Mouse (Mus musculus) myocyte (in vitro differentiated cells): Measurements from ENCODE around the gene E2f3. TPM values are rescaled to one million over a fixed set of nuclear protein-coding genes. Genes with fewer than 3 reads are reported as not detected.

ENCODE experiments used
- H3K27me3 ChIP-seq: one replicate; pipeline ENCODE4 v1.6.1; 2011; ENCODE audit not compliant: control insufficient read depth, insufficient read depth, insufficient read length
- H3K36me3 ChIP-seq: one replicate; pipeline ENCODE4 v1.6.1; 2011; ENCODE audit not compliant: control insufficient read depth, insufficient read depth
- H3K4me2 ChIP-seq: one replicate; pipeline ENCODE4 v1.6.1; 2011; ENCODE audit warnings: low read depth, control low read depth
- H3K4me3 ChIP-seq: one replicate; pipeline ENCODE4 v1.5.1; 2011; ENCODE audit warnings: mild to moderate bottlenecking, control low read depth, moderate library complexity
- H3K79me2 ChIP-seq: one replicate; pipeline ENCODE4 v1.6.1; 2011; ENCODE audit not compliant: control insufficient read depth, insufficient read depth
- H3ac ChIP-seq: one replicate; pipeline ENCODE4 v1.6.1; 2011; ENCODE audit not compliant: control insufficient read depth, insufficient read length
- CEBPB ChIP-seq: IDR thresholded peaks from 2 replicates; pipeline ENCODE4 v1.6.1; 2011; ENCODE audit warnings: mild to moderate bottlenecking, moderate library complexity; ENCODE audit not compliant: poor library complexity, insufficient read depth, severe bottlenecking
- E2F4 ChIP-seq: IDR thresholded peaks from one replicate; pipeline ENCODE4 v1.6.1; 2011; ENCODE audit warnings: mild to moderate bottlenecking, control low read depth, moderate library complexity; ENCODE audit not compliant: insufficient read depth
- MAX ChIP-seq: IDR thresholded peaks from one replicate; pipeline ENCODE4 v1.6.1; 2011; ENCODE audit warnings: low read depth, mild to moderate bottlenecking, control low read depth
- MYOD1 ChIP-seq, 3 experiments: IDR thresholded peaks; one replicate each; pipeline ENCODE4 v1.6.1; 2011; ENCODE audit warnings: control low read depth in 2 of 3, low read depth in 2 of 3, mild to moderate bottlenecking in 2 of 3, moderate library complexity in 1 of 3; ENCODE audit not compliant: insufficient read length in 2 of 3, control insufficient read depth in 1 of 3
- MYOG ChIP-seq, 3 experiments: IDR thresholded peaks; one replicate each; pipeline ENCODE4 v1.6.1; 2011; ENCODE audit warnings: control low read depth in 2 of 3, low read depth in 2 of 3, mild to moderate bottlenecking in 2 of 3; ENCODE audit not compliant: insufficient read length in 2 of 3, control insufficient read depth in 1 of 3, insufficient read depth in 1 of 3
- POLR2A ChIP-seq: IDR thresholded peaks from one replicate; pipeline ENCODE4 v1.6.1; 2011; ENCODE audit warnings: low read depth, mild to moderate bottlenecking, control low read depth, moderate library complexity; ENCODE audit not compliant: insufficient read length
- POLR2AphosphoS2 ChIP-seq: IDR thresholded peaks from one replicate; pipeline ENCODE4 v1.6.1; 2011; ENCODE audit warnings: low read depth, control low read depth; ENCODE audit not compliant: insufficient read length
- REST ChIP-seq: IDR thresholded peaks from one replicate; pipeline ENCODE4 v1.6.1; 2011; ENCODE audit warnings: mild to moderate bottlenecking, control low read depth, moderate library complexity; ENCODE audit not compliant: insufficient read depth, insufficient read length
- SRF ChIP-seq: IDR thresholded peaks from one replicate; pipeline ENCODE4 v1.6.1; 2011; ENCODE audit warnings: low read depth; ENCODE audit not compliant: control insufficient read depth, insufficient read length
- TCF12 ChIP-seq: IDR thresholded peaks from one replicate; pipeline ENCODE4 v1.6.1; 2011; ENCODE audit warnings: mild to moderate bottlenecking, control low read depth; ENCODE audit not compliant: poor library complexity, insufficient read depth, severe bottlenecking
- TCF3 ChIP-seq: IDR thresholded peaks from one replicate; pipeline ENCODE4 v1.6.1; 2011; ENCODE audit warnings: low read depth, control low read depth; ENCODE audit not compliant: insufficient read length
- USF1 ChIP-seq: IDR thresholded peaks from one replicate; pipeline ENCODE4 v1.6.1; 2011; ENCODE audit warnings: low read depth, mild to moderate bottlenecking, control low read depth, moderate library complexity
- polyA plus RNA-seq: library from polyadenylated mRNA; unstranded; fragments of >200 nt; fragmentation: generic; extraction: Trizol; gene quantifications from one replicate; pipeline ENCODE4 v1.2.1, GENCODE M21; 2012; ENCODE audit warnings: missing spikeins

Gene E2f3
- polyA plus RNA-seq, 1 experiment, result 5.6 TPM

- H3K27me3 ChIP-seq, result no peaks in the 10 kb centered on the region
- TF ChIP-seq TCF3 (no peak), USF1 (no peak), REST (no peak), MYOD1 (IDR thresholded peaks at IDR 0.05; ENCODE audit: control insufficient read depth in 1 of 3, insufficient read length in 2 of 3, low read depth in 2 of 3) (no peak), POLR2A (no peak), POLR2AphosphoS2 (no peak), SRF (no peak), TCF12 (no peak), MAX (no peak), CEBPB (no peak), E2F4 (no peak), MYOG (IDR thresholded peaks at IDR 0.05; ENCODE audit: control insufficient read depth in 1 of 3, insufficient read depth in 1 of 3, insufficient read length in 2 of 3, low read depth in 2 of 3) (no peak)
- no peak overlapping the region for H3K4me2 ChIP-seq
- H3K36me3 ChIP-seq, result peaks cover 5% of the 10 kb centered on the region
- H3ac ChIP-seq, result no peak overlapping the region
- H3K4me3 ChIP-seq, result no peak overlapping the region
- H3K79me2 ChIP-seq, result peaks cover 92% of the 10 kb centered on the region
Measured at GRCm38 (mm10) chr13:29943541-29944039, 42.3 kb downstream of the E2f3 start.

GRCm38 (mm10) chr13:29940071-29940470, 45.8 kb downstream of the E2f3 start:
- Histone ChIP-seq H3K36me3 (peaks cover 5% of the 10 kb centered on the region), H3ac (no peak overlapping the region), H3K79me2 (peaks cover 90% of the 10 kb centered on the region), H3K27me3 (no peaks in the 10 kb centered on the region), H3K4me2 (no peak overlapping the region), H3K4me3 (no peak overlapping the region)
- TF ChIP-seq CEBPB (no peak), TCF12 (no peak), MAX (no peak), SRF (no peak), USF1 (no peak), MYOD1 (IDR thresholded peaks at IDR 0.05; ENCODE audit: control insufficient read depth in 1 of 3, insufficient read length in 2 of 3, low read depth in 2 of 3) (no peak), REST (no peak), MYOG (IDR thresholded peaks at IDR 0.05; ENCODE audit: control insufficient read depth in 1 of 3, insufficient read depth in 1 of 3, insufficient read length in 2 of 3, low read depth in 2 of 3) (no peak), TCF3 (no peak), POLR2A (no peak), E2F4 (no peak)

- TF ChIP-seq POLR2A, result no peak
- no peak for TF ChIP-seq E2F4
- no peak for TF ChIP-seq POLR2AphosphoS2
- no peak for TF ChIP-seq SRF
- TF ChIP-seq CEBPB, result no peak
- no peak for TF ChIP-seq MYOG (IDR thresholded peaks at IDR 0.05; ENCODE audit: control insufficient read depth in 1 of 3, insufficient read depth in 1 of 3, insufficient read length in 2 of 3, low read depth in 2 of 3)
- TF ChIP-seq TCF12, result no peak
- no peak for TF ChIP-seq REST
- TF ChIP-seq MAX, result no peak
- TF ChIP-seq MYOD1 (IDR thresholded peaks at IDR 0.05; ENCODE audit: control insufficient read depth in 1 of 3, insufficient read length in 2 of 3, low read depth in 2 of 3), result no peak
- TF ChIP-seq USF1, result no peak
- TF ChIP-seq TCF3, result no peak
- H3K79me2 ChIP-seq, result peaks cover 90% of the 10 kb centered on the region
- H3ac ChIP-seq, result no peak overlapping the region
- no peak overlapping the region for H3K4me3 ChIP-seq
- no peak overlapping the region for H3K4me2 ChIP-seq
- H3K27me3 ChIP-seq, result no peaks in the 10 kb centered on the region
- peaks cover 5% of the 10 kb centered on the region for H3K36me3 ChIP-seq
Measured at GRCm38 (mm10) chr13:29939399-29939798, 46.5 kb downstream of the E2f3 start.

DNA sequence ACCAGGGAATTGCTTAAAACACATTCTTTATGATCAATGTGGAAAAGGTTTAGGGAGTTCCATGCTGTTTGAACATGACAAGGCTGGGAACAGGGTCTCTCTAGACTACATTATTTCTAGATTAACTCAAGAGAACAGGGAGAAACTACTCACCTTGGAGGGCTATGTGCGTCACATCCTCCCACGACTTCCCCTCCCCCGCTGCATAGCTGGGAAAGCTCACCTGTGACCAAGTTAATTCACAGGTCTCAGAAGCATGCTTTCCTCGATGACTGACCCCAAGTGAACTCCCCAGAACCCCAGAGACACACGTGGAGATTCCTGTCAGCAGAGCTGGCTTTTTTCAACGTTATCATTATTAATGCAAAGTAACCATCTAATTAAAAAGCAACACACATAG, 47.1 kb downstream of the E2f3 start:
- Histone ChIP-seq H3K4me3 (no peak overlapping the region), H3K4me2 (no peak overlapping the region), H3K36me3 (peaks cover 5% of the 10 kb centered on the region), H3ac (no peak overlapping the region), H3K79me2 (peaks cover 91% of the 10 kb centered on the region), H3K27me3 (no peaks in the 10 kb centered on the region)
- TF ChIP-seq E2F4, result no peak
- no peak for TF ChIP-seq MYOG (IDR thresholded peaks at IDR 0.05; ENCODE audit: control insufficient read depth in 1 of 3, insufficient read depth in 1 of 3, insufficient read length in 2 of 3, low read depth in 2 of 3)
- no peak for TF ChIP-seq MAX
- no peak for TF ChIP-seq CEBPB
- no peak for TF ChIP-seq POLR2AphosphoS2
- no peak for TF ChIP-seq TCF12
- no peak for TF ChIP-seq MYOD1 (IDR thresholded peaks at IDR 0.05; ENCODE audit: control insufficient read depth in 1 of 3, insufficient read length in 2 of 3, low read depth in 2 of 3)
- TF ChIP-seq SRF, result no peak
- TF ChIP-seq REST, result no peak
- TF ChIP-seq TCF3, result no peak
- TF ChIP-seq USF1, result no peak
- TF ChIP-seq POLR2A, result no peak
